Mouse (Mus musculus): ENCODE data around the gene Ptprm. TPM values are rescaled to one million over a fixed set of nuclear protein-coding genes. Genes with fewer than 3 reads are reported as not detected.

Ptprm gene
- polyA plus RNA-seq, 1 experiment from 2014 or later: 19.5 TPM

DNA sequence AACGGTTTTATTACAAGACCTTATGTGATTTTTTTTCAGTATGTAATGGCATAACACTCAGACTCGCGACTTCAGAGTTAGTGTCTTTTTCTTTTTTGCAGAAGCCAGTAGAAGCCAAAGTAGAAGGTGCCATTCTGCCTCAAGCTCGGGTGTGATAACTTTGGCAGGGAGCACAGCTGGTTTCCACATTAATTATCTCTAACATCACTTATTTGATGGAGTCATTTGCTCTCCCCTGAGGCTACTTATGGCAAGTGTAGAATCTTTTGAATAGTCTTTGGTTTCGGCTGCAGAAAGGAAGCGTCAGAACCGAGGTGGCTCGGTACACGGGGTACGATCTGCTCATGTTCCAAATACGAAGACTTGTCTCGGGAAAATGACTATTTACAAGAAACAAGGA, 620.7 kb downstream of the Ptprm start:
- H3K36me3 ChIP-seq (ENCODE audit: control insufficient read depth, insufficient read depth, low read length): no peaks in the 10 kb centered on the region
- no peak for ATAC-seq (ENCODE audit: insufficient number of reproducible peaks, insufficient read depth, low FRiP score, low read depth)
- no peak overlapping the region for H3K9ac ChIP-seq (ENCODE audit: low read length)
- no peak overlapping the region for H3K4me2 ChIP-seq (ENCODE audit: low read length)
- H3K27me3 ChIP-seq (ENCODE audit: control insufficient read depth, insufficient read depth, low read length): no peaks in the 10 kb centered on the region
- no peak overlapping the region for H3K4me3 ChIP-seq (ENCODE audit: control insufficient read depth in 1 of 2, insufficient read depth in 1 of 2, low read depth in 1 of 2, low read length in 2 of 2)
- whole genome bisulfite sequencing: 89% methylated on average over 12 of the region's 12 CpGs
- H3K27ac ChIP-seq (replicated peaks in 1 of 2; ENCODE audit: control insufficient read depth in 1 of 2, insufficient read depth in 1 of 2, low read depth in 2 of 2, low read length in 2 of 2): no peak overlapping the region
- H3K9me3 ChIP-seq (ENCODE audit: control insufficient read depth, low read length): no peaks in the 10 kb centered on the region
- peaks cover 4 to 6% of the 10 kb centered on the region in 2 experiments; a peak in 3 of 4 replicates for H3K4me1 ChIP-seq (ENCODE audit: control insufficient read depth in 2 of 2, insufficient read depth in 2 of 2, low read length in 2 of 2)

DNA sequence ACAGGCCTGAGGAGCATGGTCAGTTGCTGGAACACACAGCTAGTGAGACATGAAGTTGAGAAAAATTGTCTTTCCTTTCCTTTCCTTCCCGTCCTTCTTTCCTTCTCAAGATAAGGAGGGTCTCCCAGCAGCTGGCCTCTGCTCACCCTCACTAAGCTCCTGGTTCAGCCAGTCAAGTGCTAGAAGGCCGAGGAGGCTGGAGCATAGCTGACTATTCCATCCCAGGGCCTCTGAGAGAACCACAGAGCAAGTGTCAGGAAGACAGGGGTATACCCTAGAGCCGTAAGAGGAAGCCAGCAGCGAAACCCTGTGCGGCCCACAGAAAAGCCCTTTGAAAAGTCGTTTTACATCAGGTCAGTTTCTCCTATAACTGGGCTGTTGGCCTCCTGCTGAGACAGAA, 624.3 kb downstream of the Ptprm start:
- no peaks in the 10 kb centered on the region for H3K4me1 ChIP-seq (ENCODE audit: control insufficient read depth in 2 of 2, insufficient read depth in 2 of 2, low read length in 2 of 2)
- no peak overlapping the region for H3K9ac ChIP-seq (ENCODE audit: low read length)
- H3K9me3 ChIP-seq (ENCODE audit: control insufficient read depth, low read length): no peaks in the 10 kb centered on the region
- no peak overlapping the region for H3K4me3 ChIP-seq (ENCODE audit: control insufficient read depth in 1 of 2, insufficient read depth in 1 of 2, low read depth in 1 of 2, low read length in 2 of 2)
- no peaks in the 10 kb centered on the region for H3K36me3 ChIP-seq (ENCODE audit: control insufficient read depth, insufficient read depth, low read length)
- H3K4me2 ChIP-seq (ENCODE audit: low read length): no peak overlapping the region
- no peaks in the 10 kb centered on the region for H3K27me3 ChIP-seq (ENCODE audit: control insufficient read depth, insufficient read depth, low read length)
- no peak for ATAC-seq (ENCODE audit: insufficient number of reproducible peaks, insufficient read depth, low FRiP score, low read depth)
- H3K27ac ChIP-seq (replicated peaks in 1 of 2; ENCODE audit: control insufficient read depth in 1 of 2, insufficient read depth in 1 of 2, low read depth in 2 of 2, low read length in 2 of 2): no peak overlapping the region
- WGBS: 59% methylated on average over 6 of the region's 6 CpGs

DNA sequence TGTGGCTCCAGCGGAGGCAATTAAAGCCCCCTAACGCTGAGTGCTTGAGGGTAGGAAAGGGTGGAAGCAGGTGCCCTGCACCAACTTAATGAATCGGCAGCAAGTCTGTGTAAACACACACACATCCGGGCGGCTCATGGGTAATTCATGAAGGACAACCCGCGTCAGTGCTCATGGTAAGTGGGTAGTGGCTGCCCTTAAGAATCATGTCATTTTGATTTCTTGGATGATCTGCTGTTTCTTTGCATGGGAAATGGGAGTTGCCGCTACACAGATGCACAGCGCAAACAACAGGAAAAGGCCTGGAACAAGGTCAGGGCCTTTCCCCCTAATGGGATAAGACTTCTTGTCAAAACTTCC, 633.3 kb downstream of the Ptprm start:
- Histone ChIP-seq H3K4me1 (ENCODE audit: control insufficient read depth in 2 of 2, insufficient read depth in 2 of 2, low read length in 2 of 2) (no peaks in the 10 kb centered on the region), H3K4me3 (ENCODE audit: control insufficient read depth in 1 of 2, insufficient read depth in 1 of 2, low read depth in 1 of 2, low read length in 2 of 2) (no peak overlapping the region), H3K9ac (ENCODE audit: low read length) (no peak overlapping the region), H3K27ac (replicated peaks in 1 of 2; ENCODE audit: control insufficient read depth in 1 of 2, insufficient read depth in 1 of 2, low read depth in 2 of 2, low read length in 2 of 2) (no peak overlapping the region), H3K4me2 (ENCODE audit: low read length) (no peak overlapping the region), H3K27me3 (ENCODE audit: control insufficient read depth, insufficient read depth, low read length) (no peaks in the 10 kb centered on the region), H3K9me3 (ENCODE audit: control insufficient read depth, low read length) (no peaks in the 10 kb centered on the region), H3K36me3 (ENCODE audit: control insufficient read depth, insufficient read depth, low read length) (no peaks in the 10 kb centered on the region)
- 69% methylated on average over 9 of the region's 9 CpGs for WGBS
- ATAC-seq (ENCODE audit: insufficient number of reproducible peaks, insufficient read depth, low FRiP score, low read depth): no peak

DNA sequence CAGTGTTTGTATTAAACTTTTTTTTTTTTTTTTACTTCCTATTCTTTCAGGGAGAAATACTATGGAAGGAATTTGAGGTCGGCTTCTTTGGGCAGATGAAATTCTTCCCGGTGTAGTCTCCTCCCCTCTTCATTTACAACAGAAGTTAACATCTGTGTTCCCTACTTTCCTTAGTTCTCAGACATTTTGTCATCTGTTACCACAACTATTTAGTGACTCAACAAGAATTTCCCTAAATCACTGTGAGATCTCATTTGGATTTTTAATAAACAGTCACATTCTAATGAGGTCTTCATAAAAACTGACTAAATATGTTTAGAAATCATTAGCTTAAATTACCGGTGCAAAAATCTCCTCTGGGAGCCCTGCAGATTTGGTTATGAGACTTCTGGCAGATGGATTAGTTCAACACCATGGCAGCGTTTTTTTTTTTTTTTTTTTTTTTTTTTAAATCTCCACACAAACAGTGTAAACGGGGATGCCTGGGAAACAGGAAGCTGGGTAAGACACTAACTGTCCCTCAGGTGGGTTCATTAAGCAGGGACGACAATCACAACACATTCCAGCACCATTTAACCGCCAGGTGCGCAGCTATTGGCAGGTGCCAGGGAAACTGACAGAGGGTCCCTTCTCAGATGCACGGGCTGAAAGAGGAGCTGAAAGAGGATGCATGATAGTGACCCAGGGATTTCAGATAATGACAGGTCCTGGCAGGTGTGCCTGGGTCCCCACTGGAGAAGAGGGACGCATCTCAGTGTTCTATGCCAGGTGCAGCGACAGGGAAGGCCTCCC, 633.9 kb downstream of the Ptprm start:
- Histone ChIP-seq H3K4me3 (ENCODE audit: control insufficient read depth in 1 of 2, insufficient read depth in 1 of 2, low read depth in 1 of 2, low read length in 2 of 2) (no peak overlapping the region), H3K9ac (ENCODE audit: low read length) (no peak overlapping the region), H3K27ac (replicated peaks in 1 of 2; ENCODE audit: control insufficient read depth in 1 of 2, insufficient read depth in 1 of 2, low read depth in 2 of 2, low read length in 2 of 2) (no peak overlapping the region), H3K27me3 (ENCODE audit: control insufficient read depth, insufficient read depth, low read length) (no peaks in the 10 kb centered on the region), H3K9me3 (ENCODE audit: control insufficient read depth, low read length) (no peaks in the 10 kb centered on the region), H3K4me2 (ENCODE audit: low read length) (no peak overlapping the region), H3K4me1 (ENCODE audit: control insufficient read depth in 2 of 2, insufficient read depth in 2 of 2, low read length in 2 of 2) (no peaks in the 10 kb centered on the region), H3K36me3 (ENCODE audit: control insufficient read depth, insufficient read depth, low read length) (no peaks in the 10 kb centered on the region)
- ATAC-seq (ENCODE audit: insufficient number of reproducible peaks, insufficient read depth, low FRiP score, low read depth): no peak
- WGBS: 59% methylated on average over 11 of the region's 11 CpGs

DNA sequence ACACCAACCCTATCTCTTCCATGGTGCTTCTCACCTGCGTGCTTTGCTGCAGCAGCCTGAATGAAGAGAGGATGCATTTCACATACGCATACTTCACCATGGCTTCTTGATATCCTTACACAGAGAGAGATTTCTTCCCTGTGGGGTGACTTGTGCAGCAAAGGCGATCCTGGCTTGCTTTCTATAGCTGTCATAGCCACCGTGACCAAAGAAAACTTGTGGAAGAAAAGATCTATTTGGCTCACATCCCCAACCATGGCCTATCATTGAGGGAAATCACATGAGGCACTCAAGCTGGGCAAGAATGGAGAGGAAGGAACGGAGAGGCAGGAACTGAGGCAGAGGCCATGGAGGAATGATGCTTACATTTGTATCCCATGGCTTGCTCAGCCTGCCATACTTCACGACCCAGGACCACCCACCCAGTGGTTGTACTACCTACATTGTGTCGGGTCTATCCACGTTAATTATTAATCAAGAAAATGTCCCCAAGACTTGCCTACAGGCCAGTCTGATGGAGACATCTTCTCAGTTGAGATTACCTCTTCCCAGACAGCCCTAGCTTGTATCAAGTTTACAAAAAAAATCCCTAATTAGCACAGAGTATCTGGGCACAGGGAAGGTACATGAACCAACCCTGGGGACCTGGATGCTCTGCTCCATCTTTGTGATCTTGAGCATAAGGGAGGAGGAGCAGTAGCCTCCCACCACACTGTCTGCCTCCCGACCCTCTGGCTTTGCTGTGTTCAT, 641.6 kb downstream of the Ptprm start:
- no peak overlapping the region for H3K4me2 ChIP-seq (ENCODE audit: low read length)
- no peak for ATAC-seq (ENCODE audit: insufficient number of reproducible peaks, insufficient read depth, low FRiP score, low read depth)
- H3K4me3 ChIP-seq (ENCODE audit: control insufficient read depth in 1 of 2, insufficient read depth in 1 of 2, low read depth in 1 of 2, low read length in 2 of 2): no peak overlapping the region
- no peak overlapping the region for H3K27ac ChIP-seq (replicated peaks in 1 of 2; ENCODE audit: control insufficient read depth in 1 of 2, insufficient read depth in 1 of 2, low read depth in 2 of 2, low read length in 2 of 2)
- no peak overlapping the region for H3K9ac ChIP-seq (ENCODE audit: low read length)
- H3K4me1 ChIP-seq (ENCODE audit: control insufficient read depth in 2 of 2, insufficient read depth in 2 of 2, low read length in 2 of 2): peaks cover 5 to 6% of the 10 kb centered on the region in 2 experiments; a peak in 2 of 4 replicates
- H3K9me3 ChIP-seq (ENCODE audit: control insufficient read depth, low read length): no peaks in the 10 kb centered on the region
- 89% methylated on average over 9 of the region's 9 CpGs for WGBS
- H3K27me3 ChIP-seq (ENCODE audit: control insufficient read depth, insufficient read depth, low read length): no peaks in the 10 kb centered on the region
- no peaks in the 10 kb centered on the region for H3K36me3 ChIP-seq (ENCODE audit: control insufficient read depth, insufficient read depth, low read length)

DNA sequence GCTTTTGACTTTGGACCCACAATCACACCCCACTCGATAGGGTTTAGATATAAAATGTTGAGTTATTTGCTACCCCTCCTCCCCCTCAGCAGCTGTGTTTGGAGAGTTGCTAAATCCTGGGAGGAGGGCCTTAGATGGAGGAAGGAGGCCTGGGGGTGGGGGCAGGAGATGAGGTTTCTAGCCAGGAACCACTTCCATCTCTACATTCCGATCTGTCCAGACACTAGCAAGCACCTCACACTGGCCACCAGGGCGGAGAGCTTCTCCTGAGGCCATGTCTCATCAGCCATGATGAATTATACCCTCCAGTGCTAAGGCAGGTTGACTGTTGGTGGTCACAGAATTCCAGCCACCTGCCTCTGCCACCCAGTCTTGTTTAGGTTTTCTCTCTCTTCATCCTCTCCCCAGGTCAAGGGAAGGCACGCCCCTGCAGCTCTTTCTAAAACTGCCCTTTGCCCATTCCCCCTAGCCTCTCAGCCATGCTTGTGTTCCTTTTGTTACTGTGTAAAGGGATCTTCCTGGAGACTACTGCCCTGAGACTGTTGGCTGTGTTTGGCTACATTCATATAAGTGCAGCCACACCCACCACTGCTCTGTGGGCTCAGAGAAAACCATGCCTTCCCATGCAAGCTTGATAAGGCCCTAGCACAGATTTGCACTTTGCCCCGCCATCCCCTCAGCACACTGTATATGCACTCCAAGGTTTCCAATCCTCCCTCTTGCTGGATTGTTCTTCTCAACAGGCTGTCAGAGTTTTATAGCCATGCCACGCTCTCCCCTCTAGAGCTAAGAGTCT, 642.8 kb downstream of the Ptprm start:
- 75% methylated on average over 6 of the region's 6 CpGs for WGBS
- Histone ChIP-seq H3K9ac (ENCODE audit: low read length) (no peak overlapping the region), H3K36me3 (ENCODE audit: control insufficient read depth, insufficient read depth, low read length) (no peaks in the 10 kb centered on the region), H3K4me1 (ENCODE audit: control insufficient read depth in 2 of 2, insufficient read depth in 2 of 2, low read length in 2 of 2) (peaks cover 5 to 7% of the 10 kb centered on the region in 2 experiments; a peak in 2 of 4 replicates), H3K27ac (replicated peaks in 1 of 2; ENCODE audit: control insufficient read depth in 1 of 2, insufficient read depth in 1 of 2, low read depth in 2 of 2, low read length in 2 of 2) (no peak overlapping the region), H3K27me3 (ENCODE audit: control insufficient read depth, insufficient read depth, low read length) (no peaks in the 10 kb centered on the region), H3K4me2 (ENCODE audit: low read length) (no peak overlapping the region), H3K4me3 (ENCODE audit: control insufficient read depth in 1 of 2, insufficient read depth in 1 of 2, low read depth in 1 of 2, low read length in 2 of 2) (no peak overlapping the region), H3K9me3 (ENCODE audit: control insufficient read depth, low read length) (no peaks in the 10 kb centered on the region)
- no peak for ATAC-seq (ENCODE audit: insufficient number of reproducible peaks, insufficient read depth, low FRiP score, low read depth)

DNA sequence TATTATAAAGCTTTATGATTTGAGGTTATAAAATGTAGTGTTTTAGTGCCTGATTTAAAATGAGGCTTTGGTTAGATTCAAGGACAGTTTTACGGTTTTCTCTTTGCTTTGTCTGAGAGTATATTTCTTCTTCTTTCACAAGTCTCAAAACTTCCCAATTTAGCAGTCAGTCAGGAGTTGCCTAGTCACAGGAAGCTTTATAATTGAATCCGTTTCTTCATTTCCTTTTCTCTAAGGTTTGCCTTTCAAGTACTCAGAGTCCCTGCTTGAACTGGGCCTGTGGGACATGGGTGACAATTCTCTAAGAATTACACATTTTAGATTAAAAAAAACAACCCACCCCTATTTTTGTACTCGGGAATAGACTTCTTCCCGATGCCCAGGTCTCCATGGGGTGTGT, 643.7 kb downstream of the Ptprm start:
- Histone ChIP-seq H3K4me2 (ENCODE audit: low read length) (no peak overlapping the region), H3K4me3 (ENCODE audit: control insufficient read depth in 1 of 2, insufficient read depth in 1 of 2, low read depth in 1 of 2, low read length in 2 of 2) (no peak overlapping the region), H3K4me1 (ENCODE audit: control insufficient read depth in 2 of 2, insufficient read depth in 2 of 2, low read length in 2 of 2) (peaks cover 5 to 7% of the 10 kb centered on the region in 2 experiments; a peak in 2 of 4 replicates), H3K27me3 (ENCODE audit: control insufficient read depth, insufficient read depth, low read length) (no peaks in the 10 kb centered on the region), H3K9me3 (ENCODE audit: control insufficient read depth, low read length) (no peaks in the 10 kb centered on the region), H3K27ac (replicated peaks in 1 of 2; ENCODE audit: control insufficient read depth in 1 of 2, insufficient read depth in 1 of 2, low read depth in 2 of 2, low read length in 2 of 2) (no peak overlapping the region), H3K36me3 (ENCODE audit: control insufficient read depth, insufficient read depth, low read length) (no peaks in the 10 kb centered on the region), H3K9ac (ENCODE audit: low read length) (no peak overlapping the region)
- 59% methylated on average over 4 of the region's 4 CpGs for WGBS
- ATAC-seq (ENCODE audit: insufficient number of reproducible peaks, insufficient read depth, low FRiP score, low read depth): no peak
